Mouse (Mus musculus) CH12.LX (cell line): ENCODE results near the gene Slc4a4. TPM values are rescaled to one million over a fixed set of nuclear protein-coding genes. Genes with fewer than 3 reads are reported as not detected.

ENCODE experiments used
- DNase-seq: peaks from one replicate; pipeline ENCODE4 v3.0.0-alpha.2; 2013; ENCODE audit errors: extremely low read depth
- H3K27ac ChIP-seq: 2 replicates; pipeline ENCODE4 v1.5.1; 2012; ENCODE audit warnings: low read depth, mild to moderate bottlenecking, control low read depth, moderate library complexity; ENCODE audit not compliant: insufficient read depth
- H3K27me3 ChIP-seq: replicated peaks from 2 replicates; pipeline ENCODE3; 2012; ENCODE audit warnings: inconsistent platforms
- H3K36me3 ChIP-seq, 2 experiments: replicated peaks in 1 of 2; 2 replicates each; pipeline versions ENCODE3 to v1.6.1; 2012; ENCODE audit warnings: inconsistent platforms in 1 of 2, low read length in 1 of 2, mild to moderate bottlenecking in 1 of 2, mixed read lengths in 1 of 2, moderate library complexity in 1 of 2; ENCODE audit not compliant: control insufficient read depth in 1 of 2, insufficient read depth in 1 of 2
- H3K4me1 ChIP-seq, 2 experiments: 2 replicates each; pipeline ENCODE4 v1.6.1; 2012; ENCODE audit warnings: inconsistent platforms in 1 of 2, moderate library complexity in 1 of 2; ENCODE audit not compliant: insufficient read depth in 2 of 2, control insufficient read depth in 1 of 2
- H3K4me2 ChIP-seq: 2 replicates; pipeline ENCODE4 v1.6.1; 2012; ENCODE audit warnings: low read depth, mild to moderate bottlenecking, control low read depth; ENCODE audit not compliant: poor library complexity, insufficient read depth, severe bottlenecking
- H3K4me3 ChIP-seq, 3 experiments: fragments of 150-350 bp in 1 of 3; sonication (generic) in 1 of 3; replicated peaks in 1 of 3; 2 replicates each; pipeline versions ENCODE3 to v1.5.1; 2011 to 2012; ENCODE audit warnings: low read depth in 2 of 3, low read length in 2 of 3, mild to moderate bottlenecking in 2 of 3, moderate library complexity in 2 of 3, control low read depth in 1 of 3, improper control_type of control experiment in 1 of 3, inconsistent platforms in 1 of 3, mixed read lengths in 1 of 3; ENCODE audit not compliant: poor library complexity in 1 of 3
- H3K79me2 ChIP-seq: replicated peaks from 2 replicates; pipeline ENCODE4 v1.6.1; 2012; ENCODE audit warnings: mild to moderate bottlenecking, moderate library complexity; ENCODE audit not compliant: control insufficient read depth, poor library complexity, insufficient read depth, severe bottlenecking; ENCODE audit errors: extremely low read depth
- H3K9ac ChIP-seq: 2 replicates; pipeline ENCODE4 v1.6.1; 2012; ENCODE audit warnings: low read depth, mild to moderate bottlenecking, control low read depth, moderate library complexity; ENCODE audit not compliant: insufficient read depth
- H3K9me3 ChIP-seq: replicated peaks from 2 replicates; pipeline ENCODE3; 2012; ENCODE audit warnings: low read length, inconsistent platforms, mixed read lengths
- CHD1 ChIP-seq: IDR thresholded peaks from 2 replicates; pipeline ENCODE4 v1.6.1; 2012; ENCODE audit warnings: low read depth, low read length, improper control_type of control experiment, inconsistent platforms
- ELF1 ChIP-seq: IDR thresholded peaks from 2 replicates; pipeline ENCODE4 v1.6.1; 2014; ENCODE audit warnings: low read depth, mild to moderate bottlenecking, inconsistent platforms, low read length, improper control_type of control experiment
- ETS1 ChIP-seq: conservative IDR thresholded peaks from 2 replicates; pipeline ENCODE4 v1.6.1; 2012; ENCODE audit warnings: low read depth, mild to moderate bottlenecking, inconsistent platforms, low read length, improper control_type of control experiment, moderate library complexity
- MAZ ChIP-seq: IDR thresholded peaks from 2 replicates; pipeline ENCODE4 v1.6.1; 2012; ENCODE audit warnings: low read depth, mild to moderate bottlenecking, inconsistent platforms, low read length, improper control_type of control experiment, moderate library complexity
- MXI1 ChIP-seq: IDR thresholded peaks from 2 replicates; pipeline ENCODE4 v1.6.1; 2011; ENCODE audit warnings: mild to moderate bottlenecking, low read depth, low read length, improper control_type of control experiment
- NELFE ChIP-seq: IDR thresholded peaks from 2 replicates; pipeline ENCODE4 v1.6.1; 2011; ENCODE audit warnings: low read depth, low read length, improper control_type of control experiment
- NRF1 ChIP-seq: IDR thresholded peaks from 2 replicates; pipeline ENCODE4 v1.6.1; 2014; ENCODE audit warnings: low read depth, mild to moderate bottlenecking, inconsistent platforms, low read length, improper control_type of control experiment, moderate library complexity
- PAX5 ChIP-seq: IDR thresholded peaks from 2 replicates; pipeline ENCODE4 v1.6.1; 2012; ENCODE audit warnings: low read length, inconsistent platforms, mixed read lengths
- POLR2AphosphoS2 ChIP-seq: IDR thresholded peaks from 2 replicates; pipeline ENCODE4 v1.6.1; 2011; ENCODE audit warnings: low read depth, low read length, improper control_type of control experiment
- RCOR1 ChIP-seq: conservative IDR thresholded peaks from 2 replicates; pipeline ENCODE4 v1.6.1; 2012; ENCODE audit warnings: low read depth, mild to moderate bottlenecking, inconsistent platforms, low read length, improper control_type of control experiment
- SIN3A ChIP-seq: IDR thresholded peaks from 2 replicates; pipeline ENCODE4 v1.6.1; 2012; ENCODE audit warnings: low read length, improper control_type of control experiment, inconsistent platforms
- SMC3 ChIP-seq: IDR thresholded peaks from 2 replicates; pipeline ENCODE4 v1.6.1; 2011; ENCODE audit warnings: low read depth, low read length, improper control_type of control experiment
- TCF12 ChIP-seq: IDR thresholded peaks from 2 replicates; pipeline ENCODE4 v1.6.1; 2014; ENCODE audit warnings: low read depth, mild to moderate bottlenecking, inconsistent platforms, low read length, improper control_type of control experiment
- ZKSCAN1 ChIP-seq: IDR thresholded peaks from 2 replicates; pipeline ENCODE4 v1.6.1; 2012; ENCODE audit warnings: low read depth, inconsistent platforms, low read length, improper control_type of control experiment, borderline replicate concordance
- dilution Hi-C: fragments of 300-500 bp; cut with MboI; formaldehyde crosslinking; loops from 2 replicates; pipeline ENCODE4 v1.14.3; 2020; ENCODE audit warnings: low sequenced_read_pairs; ENCODE audit not compliant: extremely low pct_unique_long_range_greater_than_20kb, extremely low pct_ligation_motif_present
- in situ Hi-C: fragments of 300-500 bp; cut with MboI; formaldehyde crosslinking; loops from 3 replicates; pipeline ENCODE4 v1.14.3; 2019; ENCODE audit warnings: low sequenced_read_pairs, low pct_ligation_motif_present, low pct_unique_long_range_greater_than_20kb, mixed read lengths
- polyA plus RNA-seq: library from polyadenylated mRNA; unstranded; fragments of >175 nt; gene quantifications from 2 replicates; pipeline ENCODE4 v1.2.1, GENCODE M21; 2012; ENCODE audit warnings: low read depth; ENCODE audit not compliant: insufficient read length
- total RNA-seq, 2 experiments: library from RNA; depleted of rRNA; stranded (reverse); fragments of 300-350 nt in 1 of 2; fragments of >200 nt in 1 of 2; gene quantifications; 2 replicates each; pipeline ENCODE4 v1.2.3; 2012 to 2014

Slc4a4 gene
- total and polyA plus RNA-seq, 3 experiments = not detected

DNA sequence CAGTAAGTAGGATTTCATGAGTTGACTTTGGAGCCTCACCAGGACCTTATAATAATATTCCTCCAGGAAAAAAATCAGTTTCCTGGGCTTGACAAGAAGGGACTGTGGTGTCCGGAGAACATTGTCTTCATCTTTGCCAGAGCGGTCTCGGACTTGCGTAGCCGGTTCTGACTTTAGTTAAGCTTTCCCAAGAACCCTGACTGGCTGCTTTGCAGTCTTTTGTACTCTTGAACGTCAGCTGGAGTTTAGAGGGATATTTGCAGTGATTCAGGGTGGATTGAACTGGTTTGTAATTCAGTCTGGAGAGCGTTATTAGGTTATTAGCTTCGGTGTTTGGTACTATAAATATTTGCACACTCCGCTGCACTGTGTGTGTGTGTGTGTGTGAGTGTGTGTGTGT, 31.9 kb downstream of the Slc4a4 start:
- DNase-seq = no peak
- H3K27ac ChIP-seq = no peak overlapping the region
- H3K9me3 ChIP-seq = no peaks in the 10 kb centered on the region
- H3K27me3 ChIP-seq = no peaks in the 10 kb centered on the region
- dilution Hi-C loops (no loop called here), in situ Hi-C loops (no loop called here)
- H3K79me2 ChIP-seq = no peaks in the 10 kb centered on the region
- TF ChIP-seq SIN3A = no peak
- no peak for TF ChIP-seq MXI1
- TF ChIP-seq ELF1 = no peak
- TF ChIP-seq TCF12 = no peak
- TF ChIP-seq MAZ = no peak
- no peak for TF ChIP-seq NRF1
- TF ChIP-seq POLR2AphosphoS2 = no peak
- no peak for TF ChIP-seq NELFE
- no peak for TF ChIP-seq ZKSCAN1
- TF ChIP-seq ETS1 = no peak
- TF ChIP-seq SMC3 = no peak
- TF ChIP-seq PAX5 = no peak
- H3K4me3 ChIP-seq = no peak overlapping the region
- H3K36me3 ChIP-seq = no peaks in the 10 kb centered on the region
- peaks cover 0 to 3% of the 10 kb centered on the region in 2 experiments; a peak in 1 of 4 replicates for H3K4me1 ChIP-seq
- no peak overlapping the region for H3K4me2 ChIP-seq
- H3K9ac ChIP-seq = no peak overlapping the region

DNA sequence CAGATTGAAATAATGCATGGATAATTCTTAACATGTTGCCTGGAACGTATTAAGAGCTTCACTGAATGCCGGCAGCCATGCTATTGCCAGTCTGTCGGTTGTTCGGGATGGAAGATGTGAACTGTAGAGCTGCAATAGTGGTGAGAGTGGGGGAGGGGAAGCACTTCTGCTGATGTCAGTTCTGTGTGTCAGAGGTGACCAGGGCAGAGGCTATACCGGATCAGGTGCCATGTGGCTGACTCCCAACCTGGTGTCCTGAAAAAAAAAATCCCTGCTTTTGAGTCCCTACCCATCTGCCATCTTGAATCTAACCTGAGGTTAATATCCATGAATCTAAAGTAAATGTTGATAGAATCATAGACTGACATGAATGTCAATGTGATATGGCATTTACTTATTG, 39.0 kb downstream of the Slc4a4 start:
- in situ Hi-C loops (no loop called here), dilution Hi-C loops (no loop called here)
- no peak overlapping the region for H3K4me3 ChIP-seq
- no peak overlapping the region for H3K9ac ChIP-seq
- no peaks in the 10 kb centered on the region for H3K79me2 ChIP-seq
- no peaks in the 10 kb centered on the region for H3K36me3 ChIP-seq
- no peak for DNase-seq
- TF ChIP-seq SMC3 = no peak
- no peak for TF ChIP-seq POLR2AphosphoS2
- TF ChIP-seq CHD1 = no peak
- TF ChIP-seq RCOR1 = no peak
- no peak for TF ChIP-seq ZKSCAN1
- no peak overlapping the region for H3K4me2 ChIP-seq
- no peaks in the 10 kb centered on the region for H3K27me3 ChIP-seq
- no peak overlapping the region for H3K27ac ChIP-seq
- no peaks in the 10 kb centered on the region for H3K9me3 ChIP-seq
- H3K4me1 ChIP-seq = peaks cover 0 to 3% of the 10 kb centered on the region in 2 experiments; a peak in 1 of 4 replicates
